Mouse (Mus musculus) spleen, adult 2 months (tissue): ENCODE measurements around the gene Slc20a1.

Experiments
- CTCF ChIP-seq: fragments of 200-500 bp; IDR thresholded peaks from 2 replicates; pipeline ENCODE4 v1.5.1; 2011; ENCODE audit warnings: mild to moderate bottlenecking, inconsistent platforms; ENCODE audit not compliant: insufficient read depth, insufficient read length, insufficient replicate concordance; ENCODE audit errors: extremely low read depth
- POLR2A ChIP-seq: fragments of 200-500 bp; IDR thresholded peaks from 2 replicates; pipeline ENCODE4 v1.6.1; 2011; ENCODE audit warnings: low read depth, low read length, inconsistent platforms

DNA sequence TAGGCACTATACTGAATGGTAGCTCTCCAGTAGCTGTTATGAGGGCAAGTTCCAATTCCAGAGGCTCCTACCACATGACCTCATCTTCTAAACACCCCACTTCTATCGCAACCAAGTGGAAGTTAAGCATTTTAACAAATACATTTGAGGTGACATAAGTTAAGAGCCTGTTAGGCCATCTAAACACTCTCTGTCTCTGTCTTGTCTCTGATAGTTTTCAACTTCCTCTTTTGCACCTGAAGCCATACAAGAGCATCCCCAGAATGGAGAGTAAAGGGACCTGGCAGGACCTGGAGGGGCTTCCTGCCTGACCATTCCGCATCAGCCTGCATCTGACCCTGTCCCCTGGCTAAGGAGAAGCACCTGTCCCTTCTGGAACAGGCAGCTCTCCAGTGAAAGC lies 36.2 kb downstream of the Slc20a1 start:
- TF ChIP-seq CTCF = no peak
- no peak for TF ChIP-seq POLR2A
